Mouse (Mus musculus) urinary bladder, adult 18-20 months (tissue): Measurements from ENCODE around the gene Adamts4.
"Not testable (repeated sequence)": the region's sequence is repeated elsewhere in the genome, so short reads cannot be mapped to it uniquely, and the experiment has no call there.

Experiments used
- DNase-seq, 2 experiments: peaks; one replicate each; pipeline ENCODE4 v3.0.0; 2022; ENCODE audit warnings: low spot score in 2 of 2, mixed read lengths in 2 of 2

The Adamts4 gene

GRCm38 (mm10) chr1:171231844-171232243 is 18.4 kb upstream of the Adamts4 start:
- DNase-seq: no peak

GRCm38 (mm10) chr1:171232348-171232747 is 17.9 kb upstream of the Adamts4 start:
- no peak for DNase-seq

GRCm38 (mm10) chr1:171232800-171233730 is 17.2 kb upstream of the Adamts4 start:
- no peak for DNase-seq

GRCm38 (mm10) chr1:171234126-171234525 is 16.1 kb upstream of the Adamts4 start, which contains the start of gene Fcer1g:
TSS of gene Fcer1g (minus strand) at chr1:171234365.
- no peak for DNase-seq

GRCm38 (mm10) chr1:171234538-171234937 is 15.7 kb upstream of the Adamts4 start:
- DNase-seq: no peak

GRCm38 (mm10) chr1:171235791-171236190 is 14.4 kb upstream of the Adamts4 start:
- no peak for DNase-seq

GRCm38 (mm10) chr1:171237438-171237837 is 12.8 kb upstream of the Adamts4 start:
- no peak for DNase-seq

- peak in 1 of 2 experiments; percentile 26 for DNase-seq
These were observed 11.8 kb upstream of the Adamts4 start for GRCm38 (mm10) chr1:171238463-171238862.

GRCm38 (mm10) chr1:171239992-171240744 is 10.1 kb upstream of the Adamts4 start:
- DNase-seq: no peak

GRCm38 (mm10) chr1:171240911-171241310 is 9.3 kb upstream of the Adamts4 start:
- DNase-seq: no peak

GRCm38 (mm10) chr1:171241952-171242351 is 8.3 kb upstream of the Adamts4 start:
- DNase-seq: not testable (repeated sequence)

GRCm38 (mm10) chr1:171245353-171245752 is 4.9 kb upstream of the Adamts4 start:
- no peak for DNase-seq

- DNase-seq: peak; percentile 91 to 96
These were observed 3.3 kb upstream of the Adamts4 start for GRCm38 (mm10) chr1:171246709-171247452.

- DNase-seq: no peak
These were observed 2.8 kb upstream of the Adamts4 start for GRCm38 (mm10) chr1:171247453-171247841.

GRCm38 (mm10) chr1:171247916-171248315 is 2.3 kb upstream of the Adamts4 start:
- no peak for DNase-seq

GRCm38 (mm10) chr1:171248386-171249226 is 1.6 kb upstream of the Adamts4 start:
- DNase-seq: no peak

- DNase-seq: no peak
These were observed 716 bp downstream of the Adamts4 start, which contains the start of gene Ndufs2 for GRCm38 (mm10) chr1:171250680-171251593. TSS of gene Ndufs2 (minus strand) at chr1:171251388.

- no peak for DNase-seq
These were observed 1.5 kb downstream of the Adamts4 start for GRCm38 (mm10) chr1:171251594-171252324.

- no peak for DNase-seq
These were observed 2.2 kb downstream of the Adamts4 start for GRCm38 (mm10) chr1:171252415-171252814.
